Mouse (Mus musculus): ENCODE measurements around the gene Polk. TPM values are rescaled to one million over a fixed set of nuclear protein-coding genes. Genes with fewer than 3 reads are reported as not detected.

Gene Polk
- polyA plus RNA-seq, 1 experiment from 2014 or later: 12.0 TPM

DNA sequence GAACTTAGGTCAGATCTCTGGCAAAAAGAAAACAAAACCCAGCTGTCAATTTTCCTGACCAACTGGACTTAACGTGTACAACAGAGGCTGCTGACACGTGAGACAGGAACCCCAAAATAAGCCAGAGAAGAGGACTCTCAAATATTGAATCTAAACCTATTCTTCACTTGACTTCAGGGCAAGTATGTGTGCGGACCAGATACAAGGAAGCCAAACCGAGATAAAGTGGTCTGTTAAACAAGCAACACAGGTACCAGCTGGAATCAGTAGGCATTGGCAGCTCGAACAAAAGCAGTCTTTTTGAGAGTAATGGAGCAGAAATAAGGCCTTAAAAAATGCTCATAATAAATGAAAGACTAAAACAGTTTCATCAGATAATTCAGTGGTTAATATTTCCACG, 25.6 kb upstream of the Polk start:
- Histone ChIP-seq H3K4me1 (ENCODE audit: control insufficient read depth, insufficient read depth, low read length) (peaks cover 6% of the 10 kb centered on the region), H3K27ac (ENCODE audit: low read length) (no peak overlapping the region), H3K9ac (ENCODE audit: low read length) (no peak overlapping the region), H3K4me2 (ENCODE audit: low read depth, low read length) (no peak overlapping the region), H3K4me3 (replicated peaks; ENCODE audit: low read length) (no peak overlapping the region), H3K9me3 (replicated peaks; ENCODE audit: control insufficient read depth, low read length) (no peaks in the 10 kb centered on the region), H3K36me3 (ENCODE audit: control insufficient read depth, insufficient read depth, low read length) (no peaks in the 10 kb centered on the region), H3K27me3 (ENCODE audit: control insufficient read depth, insufficient read depth, low read length) (no peaks in the 10 kb centered on the region)
- WGBS: 54% methylated on average over 6 of the region's 6 CpGs
- no peak for ATAC-seq (ENCODE audit: insufficient read depth, low FRiP score)

GRCm38 (mm10) chr13:96555099-96555498, 12.7 kb upstream of the Polk start:
- H3K27ac ChIP-seq (ENCODE audit: low read length): no peak overlapping the region
- no peaks in the 10 kb centered on the region for H3K9me3 ChIP-seq (replicated peaks; ENCODE audit: control insufficient read depth, low read length)
- no peaks in the 10 kb centered on the region for H3K36me3 ChIP-seq (ENCODE audit: control insufficient read depth, insufficient read depth, low read length)
- no peak for ATAC-seq (ENCODE audit: insufficient read depth, low FRiP score)
- H3K4me1 ChIP-seq (ENCODE audit: control insufficient read depth, insufficient read depth, low read length): no peaks in the 10 kb centered on the region
- H3K9ac ChIP-seq (ENCODE audit: low read length): no peak overlapping the region
- WGBS: 93% methylated on average over 3 of the region's 3 CpGs
- no peaks in the 10 kb centered on the region for H3K27me3 ChIP-seq (ENCODE audit: control insufficient read depth, insufficient read depth, low read length)
- H3K4me3 ChIP-seq (replicated peaks; ENCODE audit: low read length): no peak overlapping the region
- no peak overlapping the region for H3K4me2 ChIP-seq (ENCODE audit: low read depth, low read length)

GRCm38 (mm10) chr13:96547941-96548340, 5.6 kb upstream of the Polk start:
- H3K27ac ChIP-seq (ENCODE audit: low read length): no peak overlapping the region
- no peaks in the 10 kb centered on the region for H3K27me3 ChIP-seq (ENCODE audit: control insufficient read depth, insufficient read depth, low read length)
- no peak overlapping the region for H3K4me3 ChIP-seq (replicated peaks; ENCODE audit: low read length)
- H3K9ac ChIP-seq (ENCODE audit: low read length): no peak overlapping the region
- no peak for ATAC-seq (ENCODE audit: insufficient read depth, low FRiP score)
- no peaks in the 10 kb centered on the region for H3K9me3 ChIP-seq (replicated peaks; ENCODE audit: control insufficient read depth, low read length)
- H3K36me3 ChIP-seq (ENCODE audit: control insufficient read depth, insufficient read depth, low read length): 0 out of 2 replicates have a peak, but pooled peaks cover 2% of the 10 kb centered on the region
- H3K4me1 ChIP-seq (ENCODE audit: control insufficient read depth, insufficient read depth, low read length): peaks cover 2% of the 10 kb centered on the region; the same call in 1 of the 2 replicates
- WGBS: 58% methylated on average over 4 of the region's 4 CpGs
- no peak overlapping the region for H3K4me2 ChIP-seq (ENCODE audit: low read depth, low read length)

DNA sequence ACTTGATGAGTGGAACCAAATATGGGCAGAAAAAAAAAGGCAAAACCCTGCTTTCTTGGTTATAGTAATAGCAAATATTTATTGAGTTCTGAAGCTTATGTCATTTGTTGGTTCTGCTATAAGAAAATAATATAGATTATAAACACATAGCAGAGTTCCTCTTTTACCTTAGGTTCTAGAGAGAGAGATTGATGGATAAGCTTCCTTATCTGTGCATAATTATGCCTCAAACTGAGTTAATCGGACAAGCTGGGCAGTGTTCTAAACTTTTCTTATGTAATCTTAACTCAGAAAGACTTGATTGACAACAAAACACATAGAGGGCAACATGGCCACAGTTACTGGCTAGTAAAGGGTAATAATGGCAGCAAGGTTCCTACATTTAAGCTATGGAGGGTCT, 4.9 kb upstream of the Polk start:
- Histone ChIP-seq H3K9me3 (replicated peaks; ENCODE audit: control insufficient read depth, low read length) (no peaks in the 10 kb centered on the region), H3K4me1 (ENCODE audit: control insufficient read depth, insufficient read depth, low read length) (peaks cover 2% of the 10 kb centered on the region; the same call in 1 of the 2 replicates), H3K4me3 (replicated peaks; ENCODE audit: low read length) (no peak overlapping the region), H3K4me2 (ENCODE audit: low read depth, low read length) (no peak overlapping the region), H3K27me3 (ENCODE audit: control insufficient read depth, insufficient read depth, low read length) (no peaks in the 10 kb centered on the region), H3K9ac (ENCODE audit: low read length) (no peak overlapping the region), H3K36me3 (ENCODE audit: control insufficient read depth, insufficient read depth, low read length) (0 out of 2 replicates have a peak, but pooled peaks cover 2% of the 10 kb centered on the region), H3K27ac (ENCODE audit: low read length) (no peak overlapping the region)
- ATAC-seq (ENCODE audit: insufficient read depth, low FRiP score): no peak
- 75% methylated on average over 1 of the region's 1 CpGs for WGBS

DNA sequence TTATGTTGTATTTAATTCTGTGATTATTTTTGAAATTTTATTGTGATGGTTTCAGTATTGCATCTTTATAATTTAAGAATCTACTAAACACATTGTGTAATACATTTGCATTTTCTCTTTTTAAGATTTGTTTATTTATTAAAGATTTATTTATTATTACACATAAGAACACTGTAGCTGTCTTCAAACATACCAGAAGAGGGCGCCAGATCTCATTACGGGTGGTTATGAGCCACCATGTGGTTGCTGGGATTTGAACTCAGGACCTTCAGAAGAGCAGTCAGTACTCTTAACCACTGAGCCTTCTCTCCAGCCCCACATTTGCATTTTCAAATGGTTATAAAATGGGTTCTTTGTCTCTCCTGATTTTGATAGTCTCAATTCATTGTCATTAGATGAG, 2.1 kb upstream of the Polk start:
- H3K27ac ChIP-seq (ENCODE audit: low read length): no peak overlapping the region
- no peak overlapping the region for H3K4me3 ChIP-seq (replicated peaks; ENCODE audit: low read length)
- peaks cover 5% of the 10 kb centered on the region; the same call in 1 of the 2 replicates for H3K4me1 ChIP-seq (ENCODE audit: control insufficient read depth, insufficient read depth, low read length)
- H3K9me3 ChIP-seq (replicated peaks; ENCODE audit: control insufficient read depth, low read length): no peaks in the 10 kb centered on the region
- H3K36me3 ChIP-seq (ENCODE audit: control insufficient read depth, insufficient read depth, low read length): 0 out of 2 replicates have a peak, but pooled peaks cover 2% of the 10 kb centered on the region
- no peak overlapping the region; the same call in 1 of the 2 replicates for H3K4me2 ChIP-seq (ENCODE audit: low read depth, low read length)
- no peaks in the 10 kb centered on the region for H3K27me3 ChIP-seq (ENCODE audit: control insufficient read depth, insufficient read depth, low read length)
- ATAC-seq (ENCODE audit: insufficient read depth, low FRiP score): no peak
- WGBS: 66% methylated on average over 2 of the region's 2 CpGs
- no peak overlapping the region for H3K9ac ChIP-seq (ENCODE audit: low read length)

DNA sequence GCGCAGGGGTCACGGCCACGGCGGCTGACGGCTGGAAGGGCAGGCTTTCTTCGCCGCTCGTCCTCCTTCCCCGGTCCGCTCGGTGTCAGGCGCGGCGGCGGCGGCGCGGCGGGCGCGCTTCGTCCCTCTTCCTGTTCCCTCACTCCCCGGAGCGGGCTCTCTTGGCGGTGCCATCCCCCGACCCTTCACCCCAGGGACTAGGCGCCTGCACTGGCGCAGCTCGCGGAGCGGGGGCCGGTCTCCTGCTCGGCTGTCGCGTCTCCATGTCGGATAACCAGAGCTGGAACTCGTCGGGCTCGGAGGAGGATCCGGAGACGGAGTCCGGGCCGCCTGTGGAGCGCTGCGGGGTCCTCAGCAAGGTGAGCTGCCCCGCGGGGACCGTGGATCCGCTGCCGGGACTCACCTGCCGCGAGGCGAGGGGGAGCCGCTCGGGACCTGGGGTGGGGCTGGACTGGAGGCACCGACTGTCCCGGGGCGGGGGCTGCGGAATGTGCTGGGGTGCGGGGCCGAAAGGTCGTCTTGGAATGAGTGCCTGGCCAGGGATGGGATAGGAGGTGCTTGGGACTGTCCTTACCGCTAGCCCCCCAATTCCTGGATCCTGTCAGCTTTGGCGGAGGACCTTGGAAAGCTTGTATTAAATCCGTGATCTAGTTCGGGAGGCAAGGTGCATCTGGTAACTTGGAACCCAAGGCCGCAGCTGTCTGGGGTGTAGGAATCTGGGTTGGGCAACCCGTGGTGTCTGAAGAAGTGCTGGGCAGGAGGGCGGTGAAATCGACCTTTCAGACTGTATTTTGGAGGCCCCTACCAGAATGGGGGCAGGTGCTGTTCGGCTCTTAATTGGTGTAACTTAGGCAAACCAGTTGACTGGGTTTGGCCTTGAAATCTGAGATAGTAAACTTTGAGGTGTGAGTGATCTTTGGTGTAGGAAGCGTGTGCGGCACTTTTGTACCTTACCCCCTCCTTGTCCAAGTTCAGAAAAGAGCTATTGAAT, 817 bp upstream of the Polk start:
- no peaks in the 10 kb centered on the region for H3K36me3 ChIP-seq (ENCODE audit: control insufficient read depth, insufficient read depth, low read length)
- peak; percentile 54 for ATAC-seq (ENCODE audit: insufficient read depth, low FRiP score)
- peak overlapping the region; percentile 92 for H3K27ac ChIP-seq (ENCODE audit: low read length)

GRCm38 (mm10) chr13:96541381-96541780, 998 bp downstream of the Polk start:
- 11% methylated on average over 2 of the region's 2 CpGs for WGBS
- Histone ChIP-seq H3K36me3 (ENCODE audit: control insufficient read depth, insufficient read depth, low read length) (no peaks in the 10 kb centered on the region), H3K9me3 (replicated peaks; ENCODE audit: control insufficient read depth, low read length) (no peaks in the 10 kb centered on the region), H3K4me2 (ENCODE audit: low read depth, low read length) (peak overlapping the region; percentile 62), H3K4me1 (ENCODE audit: control insufficient read depth, insufficient read depth, low read length) (peaks cover 5% of the 10 kb centered on the region; the same call in 1 of the 2 replicates), H3K4me3 (replicated peaks; ENCODE audit: low read length) (peak overlapping the region; percentile 94), H3K9ac (ENCODE audit: low read length) (no peak overlapping the region), H3K27ac (ENCODE audit: low read length) (no peak overlapping the region), H3K27me3 (ENCODE audit: control insufficient read depth, insufficient read depth, low read length) (no peaks in the 10 kb centered on the region)
- no peak for ATAC-seq (ENCODE audit: insufficient read depth, low FRiP score)

More for the DNA sequence above, 817 bp upstream of the Polk start:
- H3K4me1 ChIP-seq (ENCODE audit: control insufficient read depth, insufficient read depth, low read length): peaks cover 5% of the 10 kb centered on the region; the same call in 1 of the 2 replicates
- H3K4me2 ChIP-seq (ENCODE audit: low read depth, low read length): peak overlapping the region; percentile 64
- peak overlapping the region; percentile 94 for H3K4me3 ChIP-seq (replicated peaks; ENCODE audit: low read length)
- WGBS: under 1% methylated on average over 73 of the region's 73 CpGs
- H3K27me3 ChIP-seq (ENCODE audit: control insufficient read depth, insufficient read depth, low read length): no peaks in the 10 kb centered on the region
- H3K9ac ChIP-seq (ENCODE audit: low read length): peak overlapping the region; percentile 96
- H3K9me3 ChIP-seq (replicated peaks; ENCODE audit: control insufficient read depth, low read length): no peaks in the 10 kb centered on the region

DNA sequence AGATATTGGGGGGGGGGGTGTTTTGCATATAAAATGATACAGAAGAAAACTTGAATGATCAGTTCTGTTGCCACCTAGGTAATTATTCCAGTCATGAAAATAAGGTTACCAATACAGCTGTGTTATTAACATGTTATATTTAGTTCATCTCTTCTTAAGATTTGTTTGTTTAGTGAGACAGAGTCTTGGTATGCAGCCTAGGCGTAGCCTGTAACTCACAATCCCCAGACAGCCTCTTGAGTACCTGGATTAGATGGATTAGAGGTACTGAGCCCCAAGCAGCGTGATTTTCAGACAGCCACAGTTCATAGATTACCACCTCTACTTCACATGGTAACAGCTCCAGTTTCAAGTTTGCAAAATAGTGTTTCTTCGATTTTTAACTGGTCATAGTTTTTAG, 4.3 kb downstream of the Polk start:
- H3K9ac ChIP-seq (ENCODE audit: low read length): no peak overlapping the region

More for the DNA sequence above, 4.3 kb downstream of the Polk start:
- Histone ChIP-seq H3K4me2 (ENCODE audit: low read depth, low read length) (no peak overlapping the region), H3K9me3 (replicated peaks; ENCODE audit: control insufficient read depth, low read length) (no peaks in the 10 kb centered on the region), H3K36me3 (ENCODE audit: control insufficient read depth, insufficient read depth, low read length) (no peaks in the 10 kb centered on the region), H3K27ac (ENCODE audit: low read length) (no peak overlapping the region), H3K4me1 (ENCODE audit: control insufficient read depth, insufficient read depth, low read length) (0 out of 2 replicates have a peak, but pooled peaks cover 2% of the 10 kb centered on the region), H3K4me3 (replicated peaks; ENCODE audit: low read length) (no peak overlapping the region), H3K27me3 (ENCODE audit: control insufficient read depth, insufficient read depth, low read length) (no peaks in the 10 kb centered on the region)
- no peak for ATAC-seq (ENCODE audit: insufficient read depth, low FRiP score)
- 54% methylated on average over 3 of the region's 3 CpGs for WGBS

Data from stomach, embryonic 16.5 days (tissue).